Mouse (Mus musculus): ENCODE results near the gene Tex38.

GRCm38 (mm10) chr4:115830491-115830890, 49.7 kb upstream of the Tex38 start:
- no peak for TF ChIP-seq MYOG (IDR thresholded peaks at IDR 0.05; ENCODE audit: control insufficient read depth, extremely low read depth, insufficient read length)
- no peak for TF ChIP-seq CTCF (IDR thresholded peaks at IDR 0.05; ENCODE audit: control insufficient read depth, insufficient read depth, insufficient read length)
- no peak for TF ChIP-seq MAX (IDR thresholded peaks at IDR 0.05)
- TF ChIP-seq MYOD1 (IDR thresholded peaks at IDR 0.05; ENCODE audit: control insufficient read depth, insufficient read length, low read depth), result no peak

Data from C2C12 (cell line).